Mouse (Mus musculus) limb, embryonic 12.5 days (tissue): ENCODE results near the gene Susd1. TPM values are rescaled to one million over a fixed set of nuclear protein-coding genes. Genes with fewer than 3 reads are reported as not detected.

ENCODE experiments used
- ATAC-seq: fragments of 200-750 bp; cut with Nextera tagmentation; 2 replicates; pipeline ENCODE4 v1.8.0; 2017; ENCODE audit warnings: low read depth, moderate TSS enrichment; ENCODE audit not compliant: insufficient number of reproducible peaks, insufficient read depth, low FRiP score, low TSS enrichment
- H3K27ac ChIP-seq: fragments of 300-500 bp; sonication (generic); 2 replicates; pipeline ENCODE4 v1.5.1; 2016; ENCODE audit warnings: mild to moderate bottlenecking, moderate library complexity
- H3K27me3 ChIP-seq: fragments of 300-500 bp; sonication (generic); 2 replicates; pipeline ENCODE4 v1.6.1; 2016; ENCODE audit warnings: mild to moderate bottlenecking, moderate library complexity
- H3K36me3 ChIP-seq: fragments of 300-500 bp; sonication (generic); 2 replicates; pipeline ENCODE4 v1.6.1; 2016; ENCODE audit warnings: mild to moderate bottlenecking, moderate library complexity
- H3K4me1 ChIP-seq: fragments of 300-500 bp; sonication (generic); replicated peaks from 2 replicates; pipeline ENCODE4 v1.6.1; 2016
- H3K4me2 ChIP-seq: fragments of 300-500 bp; sonication (generic); 2 replicates; pipeline ENCODE4 v1.6.1; 2016; ENCODE audit warnings: mild to moderate bottlenecking, moderate library complexity
- H3K4me3 ChIP-seq: fragments of 300-500 bp; sonication (generic); replicated peaks from 2 replicates; pipeline ENCODE4 v1.5.1; 2016; ENCODE audit warnings: mild to moderate bottlenecking
- H3K9ac ChIP-seq: fragments of 300-500 bp; sonication (generic); replicated peaks from 2 replicates; pipeline ENCODE4 v1.6.1; 2016; ENCODE audit warnings: mild to moderate bottlenecking, moderate library complexity
- H3K9me3 ChIP-seq: fragments of 300-500 bp; sonication (generic); 2 replicates; pipeline ENCODE4 v1.6.1; 2016; ENCODE audit warnings: mild to moderate bottlenecking, moderate library complexity
- WGBS: fragments of 180-500 bp; shearing (Covaris S2); methylation state at CpG from one replicate; pipeline ENCODE4 v1.1.7; 2016; 5-methylcytosine and 5-hydroxymethylcytosine counted together
- polyA plus RNA-seq: library from polyadenylated mRNA; unstranded; fragments of >200 nt; fragmentation: Nextera tagmentation; extraction: Ambion mirVana; gene quantifications from 2 replicates; pipeline ENCODE4 v1.2.1, GENCODE M21; 2016

Susd1 gene
- polyA plus RNA-seq, 1 experiment from 2014 or later, result 1.2 TPM

DNA sequence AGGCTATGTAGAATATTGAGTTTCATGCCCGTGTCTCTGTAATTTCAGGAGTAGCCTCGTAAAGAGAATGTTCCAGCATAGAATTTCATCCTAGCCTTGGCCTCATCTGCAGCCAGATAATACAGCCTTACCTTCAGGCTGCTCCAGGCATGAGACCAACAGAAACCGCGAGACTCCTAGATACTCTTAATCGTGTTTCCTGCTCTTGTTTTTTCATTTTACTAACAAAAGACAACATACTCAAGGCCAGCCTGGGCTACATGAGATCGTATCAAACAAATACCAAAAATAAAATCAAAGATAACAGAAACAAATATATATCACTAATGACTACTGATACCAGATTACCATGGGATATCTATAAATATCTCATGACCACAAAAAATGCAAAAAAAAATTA is 9.3 kb downstream of the Susd1 start:
- no peak overlapping the region for H3K27ac ChIP-seq
- no peak overlapping the region for H3K4me2 ChIP-seq
- H3K4me3 ChIP-seq, result no peak overlapping the region
- no peaks in the 10 kb centered on the region for H3K36me3 ChIP-seq
- H3K4me1 ChIP-seq, result 0 out of 2 replicates have a peak, but pooled peaks cover 5% of the 10 kb centered on the region
- no peaks in the 10 kb centered on the region for H3K27me3 ChIP-seq
- WGBS, result 86% methylated on average over 6 of the region's 6 CpGs
- no peak overlapping the region for H3K9ac ChIP-seq
- ATAC-seq, result no peak
- no peaks in the 10 kb centered on the region for H3K9me3 ChIP-seq

DNA sequence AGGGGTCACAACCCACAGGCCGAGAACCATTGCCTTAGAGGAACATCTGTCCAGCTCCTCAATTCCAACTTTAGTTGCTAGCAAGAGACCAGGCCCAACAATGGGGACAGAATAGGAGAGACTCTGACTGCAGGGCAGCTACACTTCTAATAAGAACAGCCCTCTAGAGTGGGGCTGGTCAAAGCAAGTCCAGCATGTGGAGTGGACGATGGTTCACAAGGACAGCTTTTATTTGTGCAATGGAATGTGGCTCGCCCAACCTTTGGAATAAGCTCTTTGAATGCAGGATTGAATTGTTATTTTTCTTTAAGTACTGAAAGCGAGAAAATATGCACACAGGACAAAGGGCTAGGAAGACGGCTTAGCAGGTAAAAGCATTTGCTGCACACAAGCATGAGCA is 12.0 kb downstream of the Susd1 start:
- no peak overlapping the region for H3K9ac ChIP-seq
- H3K4me3 ChIP-seq, result no peak overlapping the region
- ATAC-seq, result no peak
- no peaks in the 10 kb centered on the region for H3K9me3 ChIP-seq
- 0 out of 2 replicates have a peak, but pooled peaks cover 10% of the 10 kb centered on the region for H3K4me1 ChIP-seq
- 86% methylated on average over 5 of the region's 5 CpGs for WGBS
- no peaks in the 10 kb centered on the region for H3K27me3 ChIP-seq
- no peaks in the 10 kb centered on the region for H3K36me3 ChIP-seq
- H3K4me2 ChIP-seq, result no peak overlapping the region
- H3K27ac ChIP-seq, result no peak overlapping the region

DNA sequence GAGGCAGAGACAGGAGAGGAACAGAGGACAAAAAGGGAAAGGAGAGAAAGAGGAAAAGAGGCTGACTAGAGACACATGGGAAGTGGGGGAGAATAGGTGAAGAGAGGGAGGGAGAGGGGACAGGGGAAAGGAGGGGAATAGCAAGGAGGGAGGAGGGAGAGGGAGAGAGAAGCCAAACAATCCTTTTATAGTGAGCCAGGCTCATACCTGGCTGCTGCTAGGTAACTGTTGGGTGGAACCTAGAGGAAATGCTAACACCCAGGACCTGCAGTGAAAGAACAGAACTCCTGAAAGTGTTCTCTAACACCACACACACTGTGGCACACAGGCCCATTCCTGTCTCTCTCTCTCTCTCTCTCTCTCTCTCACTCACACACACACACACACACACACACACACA is 15.6 kb downstream of the Susd1 start:
- Histone ChIP-seq H3K4me1 (0 out of 2 replicates have a peak, but pooled peaks cover 8% of the 10 kb centered on the region), H3K36me3 (no peaks in the 10 kb centered on the region), H3K4me3 (no peak overlapping the region), H3K27ac (no peak overlapping the region), H3K27me3 (no peaks in the 10 kb centered on the region), H3K9ac (no peak overlapping the region), H3K9me3 (no peaks in the 10 kb centered on the region), H3K4me2 (no peak overlapping the region)
- ATAC-seq, result no peak

DNA sequence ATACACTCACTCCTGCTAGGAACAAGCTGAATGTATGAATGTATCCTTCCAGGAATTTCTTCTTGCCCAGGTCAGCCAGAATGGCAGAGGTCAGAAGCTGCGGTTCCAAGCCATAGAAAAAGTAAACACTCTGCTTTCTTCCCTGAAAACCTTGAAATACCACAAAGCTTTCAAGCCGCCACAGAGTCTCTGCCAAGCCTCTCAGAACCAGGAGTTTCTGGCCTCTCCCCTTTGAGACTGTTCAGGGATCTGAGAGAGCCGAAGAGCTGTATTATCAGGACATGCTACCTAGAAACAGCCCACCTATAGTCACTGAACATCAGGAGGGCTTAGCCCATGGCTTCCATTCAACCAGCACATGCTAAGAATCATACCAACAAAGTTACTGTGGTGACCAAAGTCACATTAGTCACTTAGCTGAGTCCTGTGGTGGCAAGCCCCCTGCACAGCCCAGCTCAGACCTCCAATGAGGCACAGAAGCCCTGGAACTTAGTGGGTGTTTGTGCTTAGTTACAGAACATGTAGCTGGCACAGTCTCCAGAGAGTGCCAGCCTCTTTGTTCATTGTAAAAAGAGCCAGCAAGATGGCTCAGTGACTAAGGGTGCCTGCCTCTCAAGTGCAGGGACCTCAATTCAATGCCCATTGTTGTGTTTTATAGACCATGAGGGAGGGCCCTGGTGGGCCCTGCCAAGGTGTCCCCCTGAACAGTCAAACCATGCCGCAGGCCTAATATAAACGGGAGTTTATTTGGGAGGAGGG is 16.2 kb downstream of the Susd1 start:
- peak overlapping the region; percentile 31; the same call in 1 of the 2 replicates for H3K27ac ChIP-seq
- H3K4me3 ChIP-seq, result no peak overlapping the region
- H3K9me3 ChIP-seq, result no peaks in the 10 kb centered on the region
- 52% methylated on average over 5 of the region's 5 CpGs for WGBS
- H3K36me3 ChIP-seq, result no peaks in the 10 kb centered on the region
- H3K9ac ChIP-seq, result no peak overlapping the region
- H3K27me3 ChIP-seq, result no peaks in the 10 kb centered on the region
- 0 out of 2 replicates have a peak, but pooled peaks cover 8% of the 10 kb centered on the region for H3K4me1 ChIP-seq
- H3K4me2 ChIP-seq, result no peak overlapping the region
- no peak for ATAC-seq

DNA sequence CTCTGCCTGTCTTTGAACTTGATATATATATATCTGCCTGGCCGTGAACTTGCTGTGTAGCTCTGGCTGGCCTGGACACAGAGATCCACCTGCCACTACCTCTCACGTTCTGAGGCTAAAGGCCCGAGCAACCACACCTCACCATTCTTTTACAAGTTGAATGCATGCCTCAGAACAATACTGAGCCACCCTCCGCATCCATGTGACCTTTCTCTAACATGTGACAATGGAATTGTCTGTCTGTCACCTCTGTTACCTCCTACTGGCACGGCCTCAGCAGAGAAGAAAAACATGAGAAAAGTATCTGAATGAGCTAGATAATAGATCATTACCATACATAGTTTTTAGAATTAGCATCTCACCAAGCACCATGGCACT is 17.1 kb downstream of the Susd1 start:
- Histone ChIP-seq H3K9me3 (no peaks in the 10 kb centered on the region), H3K27ac (no peak overlapping the region), H3K27me3 (no peaks in the 10 kb centered on the region), H3K4me3 (no peak overlapping the region), H3K4me1 (0 out of 2 replicates have a peak, but pooled peaks cover 8% of the 10 kb centered on the region), H3K9ac (no peak overlapping the region), H3K36me3 (no peaks in the 10 kb centered on the region), H3K4me2 (no peak overlapping the region)
- ATAC-seq, result no peak
- 84% methylated on average over 5 of the region's 5 CpGs for WGBS

DNA sequence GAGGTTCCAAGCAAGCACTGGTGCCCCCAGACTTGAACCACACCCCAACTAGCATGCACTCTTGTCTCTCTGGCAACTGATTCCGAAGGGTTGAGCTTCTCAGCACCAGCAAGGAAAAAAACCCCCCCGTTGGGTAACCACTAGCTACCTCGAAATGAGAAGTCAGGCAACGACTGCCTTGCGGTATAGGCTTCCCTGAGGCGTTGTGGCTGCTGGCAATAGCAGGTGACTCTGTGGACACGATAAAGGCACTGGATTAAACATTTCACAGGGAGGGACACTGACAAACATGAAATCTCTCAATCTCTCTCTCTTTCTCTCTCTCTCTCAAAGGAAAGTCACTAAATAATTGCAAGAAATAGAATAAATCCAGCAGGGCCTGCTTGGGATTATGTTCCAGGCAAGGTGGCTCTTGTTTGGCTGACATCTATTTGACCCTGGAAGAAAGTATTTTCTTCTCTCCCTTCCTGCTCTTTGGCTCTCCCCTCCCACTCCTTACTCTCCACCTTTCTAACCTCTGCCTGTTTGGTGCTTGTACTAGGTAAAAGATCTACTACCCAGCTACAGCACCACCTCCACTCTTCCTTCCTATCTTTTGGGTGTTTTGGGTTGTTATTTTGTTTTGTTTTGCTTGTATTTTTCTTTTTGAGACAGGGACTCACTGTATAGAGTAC is 17.6 kb downstream of the Susd1 start:
- no peaks in the 10 kb centered on the region for H3K9me3 ChIP-seq
- no peak overlapping the region for H3K9ac ChIP-seq
- no peak overlapping the region for H3K4me3 ChIP-seq
- H3K36me3 ChIP-seq, result no peaks in the 10 kb centered on the region
- WGBS, result 87% methylated on average over 7 of the region's 7 CpGs
- H3K4me2 ChIP-seq, result no peak overlapping the region
- ATAC-seq, result no peak
- H3K27ac ChIP-seq, result no peak overlapping the region
- no peaks in the 10 kb centered on the region for H3K27me3 ChIP-seq
- H3K4me1 ChIP-seq, result 0 out of 2 replicates have a peak, but pooled peaks cover 8% of the 10 kb centered on the region

DNA sequence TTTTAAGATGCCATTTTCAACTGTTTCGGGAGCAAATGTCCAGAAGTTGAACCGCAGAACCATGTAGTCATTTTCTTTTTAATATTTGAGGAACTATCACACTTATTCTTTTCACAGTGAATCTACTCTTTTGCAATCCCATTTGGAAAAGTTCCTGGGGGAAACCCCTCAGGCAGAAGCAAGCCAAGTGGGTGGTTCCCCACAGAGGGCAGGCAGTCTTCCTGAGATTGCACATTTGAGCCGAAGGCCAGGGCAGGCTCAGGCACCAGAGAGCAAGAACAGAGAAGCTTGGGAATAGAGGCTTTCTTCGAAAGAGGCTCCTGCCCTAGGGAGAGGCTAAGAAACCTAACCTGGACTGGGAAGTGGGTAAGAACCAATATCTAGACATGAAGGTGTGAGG is 19.2 kb downstream of the Susd1 start:
- no peaks in the 10 kb centered on the region for H3K36me3 ChIP-seq
- H3K9ac ChIP-seq, result no peak overlapping the region
- no peak overlapping the region for H3K27ac ChIP-seq
- H3K4me3 ChIP-seq, result no peak overlapping the region
- H3K4me1 ChIP-seq, result 0 out of 2 replicates have a peak, but pooled peaks cover 8% of the 10 kb centered on the region
- no peak overlapping the region for H3K4me2 ChIP-seq
- WGBS, result 87% methylated on average over 4 of the region's 4 CpGs
- H3K9me3 ChIP-seq, result no peaks in the 10 kb centered on the region
- ATAC-seq, result no peak
- no peaks in the 10 kb centered on the region for H3K27me3 ChIP-seq

DNA sequence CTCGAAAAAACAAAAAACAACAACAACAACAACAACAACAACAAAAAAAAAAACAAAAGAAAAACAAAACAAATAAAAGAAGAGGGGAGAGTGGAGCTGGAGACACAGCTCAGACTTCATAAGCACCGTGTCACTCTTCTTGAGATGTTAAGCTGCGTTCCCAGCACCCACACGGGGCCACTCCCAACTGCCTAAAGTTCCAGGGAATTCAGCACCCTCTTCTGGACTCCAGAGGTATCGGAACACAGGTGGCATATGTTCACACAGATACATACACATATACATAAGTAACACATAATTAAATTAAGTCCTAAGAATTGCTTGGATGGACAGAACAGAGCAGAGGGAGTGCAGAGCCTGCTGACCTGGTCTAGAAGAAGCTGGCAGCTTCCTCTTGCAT is 25.0 kb downstream of the Susd1 start:
- Histone ChIP-seq H3K9me3 (no peaks in the 10 kb centered on the region), H3K4me2 (no peak overlapping the region), H3K36me3 (no peaks in the 10 kb centered on the region), H3K4me3 (no peak overlapping the region), H3K4me1 (no peaks in the 10 kb centered on the region), H3K9ac (no peak overlapping the region), H3K27ac (no peak overlapping the region), H3K27me3 (no peaks in the 10 kb centered on the region)
- no peak for ATAC-seq
- 80% methylated on average over 5 of the region's 5 CpGs for WGBS

DNA sequence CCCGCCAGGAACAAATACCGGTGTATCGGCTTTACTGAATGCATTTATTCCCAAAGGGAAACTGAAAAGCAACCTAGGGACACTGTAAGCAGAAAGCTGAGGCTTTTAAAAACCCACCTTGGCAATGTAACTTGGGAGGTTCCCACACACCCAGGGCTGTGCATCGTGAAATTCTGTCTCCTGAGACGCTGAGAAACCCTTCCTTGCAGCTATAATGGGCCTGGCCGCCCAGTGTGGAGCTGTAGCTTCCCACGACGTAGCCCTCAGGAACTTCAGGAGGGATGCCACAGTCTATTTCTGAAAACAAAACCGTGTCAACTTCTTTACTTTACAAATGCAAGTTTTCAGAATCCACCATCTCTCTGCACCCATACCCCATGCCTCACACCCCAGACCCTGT is 27.3 kb downstream of the Susd1 start:
- 82% methylated on average over 9 of the region's 9 CpGs for WGBS
- H3K9me3 ChIP-seq, result no peaks in the 10 kb centered on the region
- H3K9ac ChIP-seq, result no peak overlapping the region
- no peaks in the 10 kb centered on the region for H3K27me3 ChIP-seq
- no peak for ATAC-seq
- no peaks in the 10 kb centered on the region for H3K4me1 ChIP-seq
- no peaks in the 10 kb centered on the region for H3K36me3 ChIP-seq
- H3K27ac ChIP-seq, result no peak overlapping the region
- no peak overlapping the region for H3K4me3 ChIP-seq
- H3K4me2 ChIP-seq, result no peak overlapping the region

DNA sequence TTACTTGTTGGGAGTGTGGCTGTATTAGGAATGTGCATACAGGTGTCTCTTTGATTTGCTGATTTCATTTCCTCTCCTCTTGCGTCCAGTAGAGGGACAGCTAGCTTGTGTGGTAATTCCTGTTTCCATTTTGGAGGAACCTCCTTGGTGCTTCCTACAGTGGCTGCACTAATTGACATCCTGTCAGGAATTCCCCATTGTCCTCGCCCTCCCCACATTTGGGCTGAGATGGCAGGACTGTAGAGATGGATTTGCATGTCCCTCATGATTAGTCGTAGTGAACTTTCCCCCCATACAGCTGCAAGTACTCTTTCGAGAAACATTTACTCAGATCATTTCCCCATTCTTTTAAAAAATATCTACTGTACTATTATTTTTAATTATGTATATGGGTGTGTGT is 30.7 kb downstream of the Susd1 start:
- peaks cover 5% of the 10 kb centered on the region; the same call in 1 of the 2 replicates for H3K9me3 ChIP-seq
- H3K4me1 ChIP-seq, result no peaks in the 10 kb centered on the region
- 80% methylated on average over 4 of the region's 4 CpGs for WGBS
- H3K9ac ChIP-seq, result no peak overlapping the region
- H3K27ac ChIP-seq, result no peak overlapping the region
- H3K4me3 ChIP-seq, result no peak overlapping the region
- no peaks in the 10 kb centered on the region for H3K36me3 ChIP-seq
- no peaks in the 10 kb centered on the region for H3K27me3 ChIP-seq
- ATAC-seq, result no peak
- H3K4me2 ChIP-seq, result no peak overlapping the region

DNA sequence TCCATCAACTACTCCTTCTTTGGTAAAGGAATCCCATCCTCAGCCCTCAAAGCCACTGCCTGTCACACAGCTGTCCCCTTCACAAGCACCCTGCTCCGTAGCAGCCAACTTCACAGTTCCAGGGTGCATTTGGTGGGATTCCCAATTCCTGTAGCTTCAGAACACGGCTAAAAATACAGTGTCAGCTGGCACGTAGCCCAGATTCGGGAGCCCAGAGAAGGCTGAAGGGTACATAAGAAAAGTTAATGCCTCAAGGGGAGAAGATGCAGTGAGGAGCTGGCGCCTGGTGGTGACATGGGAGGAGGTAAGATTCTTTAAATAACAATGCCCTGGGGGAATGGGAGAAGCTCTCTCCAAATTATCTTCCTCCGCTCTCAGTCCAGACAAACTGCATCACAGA is 34.1 kb downstream of the Susd1 start:
- ATAC-seq, result no peak
- no peak overlapping the region for H3K4me3 ChIP-seq
- no peak overlapping the region for H3K4me2 ChIP-seq
- H3K36me3 ChIP-seq, result no peaks in the 10 kb centered on the region
- H3K27me3 ChIP-seq, result no peaks in the 10 kb centered on the region
- H3K9ac ChIP-seq, result no peak overlapping the region
- H3K9me3 ChIP-seq, result peaks cover 5% of the 10 kb centered on the region; the same call in 1 of the 2 replicates
- no peak overlapping the region for H3K27ac ChIP-seq
- 58% methylated on average over 6 of the region's 6 CpGs for WGBS
- peaks cover 14% of the 10 kb centered on the region; the same call in 1 of the 2 replicates for H3K4me1 ChIP-seq
